Mouse (Mus musculus) midbrain, postnatal 0 days (tissue): ENCODE measurements at regions not wholly inside any gene's neighbourhood (a gene's known extent, or its start where the extent isn't known, plus 50 kb on each side); places are given as distances from the start of the nearest gene placed in this dataset.

Experiments used
- ATAC-seq: fragments of 200-750 bp; cut with Nextera tagmentation; 2 replicates; pipeline ENCODE4 v1.8.0; 2017; ENCODE audit warnings: moderate number of reproducible peaks, mild to moderate bottlenecking, moderate TSS enrichment, moderate library complexity; ENCODE audit not compliant: low FRiP score
- DNase-seq: peaks from one replicate; pipeline ENCODE4 v3.0.0-alpha.2; 2015; ENCODE audit warnings: low spot score
- H3K27ac ChIP-seq: fragments of 300-500 bp; sonication (generic); 2 replicates; pipeline ENCODE4 v1.5.1; 2014; ENCODE audit warnings: low read depth, mild to moderate bottlenecking, low read length, mixed read lengths
- H3K27me3 ChIP-seq: fragments of 300-500 bp; sonication (generic); 2 replicates; pipeline ENCODE4 v1.6.1; 2014; ENCODE audit warnings: low read length, control low read depth, mixed read lengths; ENCODE audit not compliant: insufficient read depth
- H3K36me3 ChIP-seq: fragments of 300-500 bp; sonication (generic); 2 replicates; pipeline ENCODE4 v1.6.1; 2014; ENCODE audit warnings: low read length, control low read depth, mixed read lengths; ENCODE audit not compliant: insufficient read depth
- H3K4me1 ChIP-seq: fragments of 300-500 bp; sonication (generic); 2 replicates; pipeline ENCODE4 v1.6.1; 2014; ENCODE audit warnings: mild to moderate bottlenecking, control low read depth, antibody characterized with exemption, low read length, mixed read lengths; ENCODE audit not compliant: insufficient read depth
- H3K4me2 ChIP-seq: fragments of 300-500 bp; sonication (generic); 2 replicates; pipeline ENCODE4 v1.6.1; 2014; ENCODE audit warnings: low read depth, mild to moderate bottlenecking, low read length, mixed read lengths; ENCODE audit not compliant: poor library complexity, severe bottlenecking
- H3K4me3 ChIP-seq: fragments of 300-500 bp; sonication (generic); 2 replicates; pipeline ENCODE4 v1.5.1; 2014; ENCODE audit warnings: low read depth, mild to moderate bottlenecking, low read length, moderate library complexity
- H3K9ac ChIP-seq: fragments of 300-500 bp; sonication (generic); replicated peaks from 2 replicates; pipeline ENCODE4 v1.6.1; 2014; ENCODE audit warnings: mild to moderate bottlenecking, low read length, moderate library complexity, mixed read lengths; ENCODE audit not compliant: poor library complexity, severe bottlenecking
- H3K9me3 ChIP-seq: fragments of 300-500 bp; sonication (generic); 2 replicates; pipeline ENCODE4 v1.6.1; 2016; ENCODE audit warnings: low read length, control low read depth
- CTCF ChIP-seq: IDR thresholded peaks from 2 replicates; pipeline ENCODE4 v1.5.1; 2016; ENCODE audit warnings: antibody characterized with exemption, mild to moderate bottlenecking
- WGBS: fragments of 180-500 bp; shearing (Covaris S2); extraction: QIAGEN DNeasy Blood & Tissue Kit; methylation state at CpG from one replicate; pipeline ENCODE4 v1.1.7; 2014; 5-methylcytosine and 5-hydroxymethylcytosine counted together

GRCm38 (mm10) chr9:61711296-61711695 is 203.0 kb downstream of the Rplp1 start:
- no peak for DNase-seq
- ATAC-seq, result no peak
- TF ChIP-seq CTCF, result no peak
- no peaks in the 10 kb centered on the region for H3K9me3 ChIP-seq
- no peaks in the 10 kb centered on the region for H3K4me1 ChIP-seq
- no peak overlapping the region for H3K4me3 ChIP-seq
- no peak overlapping the region for H3K9ac ChIP-seq
- no peak overlapping the region for H3K4me2 ChIP-seq
- no peaks in the 10 kb centered on the region for H3K36me3 ChIP-seq
- no peak overlapping the region for H3K27ac ChIP-seq
- no peaks in the 10 kb centered on the region; the same call in 1 of the 2 replicates for H3K27me3 ChIP-seq
- WGBS, result 49% methylated on average over 7 of the region's 7 CpGs

GRCm38 (mm10) chr9:61707875-61708274 is 206.5 kb downstream of the Rplp1 start:
- H3K27ac ChIP-seq, result no peak overlapping the region
- no peak overlapping the region for H3K4me3 ChIP-seq
- H3K4me2 ChIP-seq, result no peak overlapping the region
- H3K4me1 ChIP-seq, result no peaks in the 10 kb centered on the region
- DNase-seq (no peak), ATAC-seq (no peak)
- no peaks in the 10 kb centered on the region for H3K27me3 ChIP-seq
- H3K9me3 ChIP-seq, result no peaks in the 10 kb centered on the region
- H3K9ac ChIP-seq, result no peak overlapping the region
- H3K36me3 ChIP-seq, result no peaks in the 10 kb centered on the region
- no peak for TF ChIP-seq CTCF
- WGBS, result 89% methylated on average over 7 of the region's 7 CpGs

GRCm38 (mm10) chr9:61707296-61707695 is 207.0 kb downstream of the Rplp1 start:
- H3K4me3 ChIP-seq, result no peak overlapping the region
- H3K4me2 ChIP-seq, result no peak overlapping the region
- WGBS, result 76% methylated on average over 2 of the region's 2 CpGs
- no peak for ATAC-seq
- no peaks in the 10 kb centered on the region for H3K4me1 ChIP-seq
- no peak overlapping the region for H3K9ac ChIP-seq
- H3K9me3 ChIP-seq, result no peaks in the 10 kb centered on the region
- H3K36me3 ChIP-seq, result no peaks in the 10 kb centered on the region
- no peak for TF ChIP-seq CTCF
- H3K27ac ChIP-seq, result no peak overlapping the region
- DNase-seq, result no peak
- no peaks in the 10 kb centered on the region for H3K27me3 ChIP-seq

- Histone ChIP-seq H3K36me3 (no peaks in the 10 kb centered on the region), H3K4me1 (no peaks in the 10 kb centered on the region), H3K9me3 (no peaks in the 10 kb centered on the region), H3K4me2 (no peak overlapping the region), H3K27ac (no peak overlapping the region), H3K27me3 (no peaks in the 10 kb centered on the region), H3K4me3 (no peak overlapping the region), H3K9ac (no peak overlapping the region)
- no peak for TF ChIP-seq CTCF
- 67% methylated on average over 6 of the region's 6 CpGs for WGBS
- no peak for DNase-seq
- ATAC-seq, result no peak
Measured at GRCm38 (mm10) chr9:61706263-61706755, 208.0 kb downstream of the Rplp1 start.

- WGBS, result 76% methylated on average over 5 of the region's 5 CpGs
- TF ChIP-seq CTCF, result no peak
Measured at GRCm38 (mm10) chr9:61705586-61706233, 208.6 kb downstream of the Rplp1 start.

GRCm38 (mm10) chr9:61703301-61703700 is 211.0 kb downstream of the Rplp1 start:
- Histone ChIP-seq H3K4me1 (no peaks in the 10 kb centered on the region), H3K9me3 (no peaks in the 10 kb centered on the region), H3K27ac (no peak overlapping the region), H3K9ac (no peak overlapping the region), H3K27me3 (0 out of 2 replicates have a peak, but pooled peaks cover 6% of the 10 kb centered on the region), H3K36me3 (no peaks in the 10 kb centered on the region), H3K4me2 (no peak overlapping the region), H3K4me3 (no peak overlapping the region)
- no peak for ATAC-seq
- TF ChIP-seq CTCF, result no peak
- DNase-seq, result no peak
- WGBS, result 60% methylated on average over 11 of the region's 11 CpGs

More at GRCm38 (mm10) chr9:61705586-61706233, 208.6 kb downstream of the Rplp1 start:
- H3K9me3 ChIP-seq, result no peaks in the 10 kb centered on the region
- ATAC-seq (no peak), DNase-seq (no peak)
- H3K9ac ChIP-seq, result no peak overlapping the region
- no peaks in the 10 kb centered on the region for H3K4me1 ChIP-seq
- H3K27me3 ChIP-seq, result no peaks in the 10 kb centered on the region
- H3K4me2 ChIP-seq, result no peak overlapping the region
- no peak overlapping the region for H3K4me3 ChIP-seq
- H3K36me3 ChIP-seq, result no peaks in the 10 kb centered on the region
- no peak overlapping the region for H3K27ac ChIP-seq
